Mouse (Mus musculus) liver, embryonic 14.5 days (tissue): ENCODE results near the gene Itga6.

Source experiments
- CTCF ChIP-seq: IDR thresholded peaks from 2 replicates; pipeline ENCODE4 v1.5.1; 2016; ENCODE audit warnings: antibody characterized with exemption, low read depth, control low read depth
- EP300 ChIP-seq: IDR thresholded peaks from 2 replicates; pipeline ENCODE4 v1.6.1; 2016; ENCODE audit warnings: antibody characterized with exemption, low read depth

- no peak for TF ChIP-seq EP300
- no peak for TF ChIP-seq CTCF
These were observed 41.3 kb downstream of the Itga6 start for GRCm38 (mm10) chr2:71786591-71787155.
